16 mouse cellular contexts compared by ENCODE assay signal in genomic region chr2:6331324-6332137, GRCm38 (mm10). TPM values are rescaled to one million over a fixed set of nuclear protein-coding genes. Genes with fewer than 3 reads are reported as not detected.
DNase-seq lines count a peak whose midpoint lies in the region; ATAC-seq and TF ChIP-seq lines count a peak whose summit lies in the region.
"Had no signal": no experiment of that assay in that cellular context is flagged by ENCODE, and none has a peak within 500 bp of the region (broad histone marks: within the 10 kb centered on the region; RNA-seq: fewer than 3 reads in every experiment).

No protein-coding gene starts in this region.

- no peak overlapping the region for H3K4me3 ChIP-seq in MEL (ENCODE audit: control insufficient read depth in 1 of 2, insufficient read depth in 1 of 2, low read depth in 2 of 2, low read length in 2 of 2)
- H3K4me3 ChIP-seq in intestine, embryonic 14.5 days (ENCODE audit: low read depth, low read length) = no peak overlapping the region
- H3K4me3 ChIP-seq: megakaryocyte, embryonic 14.5 days; neural tube, embryonic 12.5 days had no signal

- WGBS in intestine, embryonic 14.5 days = 18% methylated on average over 7 of the region's 7 CpGs

- peaks cover 3 to 65% of the 10 kb centered on the region in 2 experiments for H3K36me3 ChIP-seq in MEL (ENCODE audit: control insufficient read depth in 1 of 2, insufficient read depth in 2 of 2, low read length in 2 of 2)
- no peaks in the 10 kb centered on the region for H3K36me3 ChIP-seq in intestine, embryonic 14.5 days (ENCODE audit: control insufficient read depth, insufficient read depth, low read length)
- H3K36me3 ChIP-seq: neural tube, embryonic 12.5 days had no signal

- no peaks in the 10 kb centered on the region for H3K27me3 ChIP-seq in MEL (ENCODE audit: control insufficient read depth in 1 of 2, insufficient read depth in 2 of 2, low read length in 2 of 2)
- H3K27me3 ChIP-seq in intestine, embryonic 14.5 days (replicated peaks; ENCODE audit: control insufficient read depth, insufficient read depth, low read length) = no peaks in the 10 kb centered on the region
- H3K27me3 ChIP-seq: megakaryocyte, embryonic 14.5 days; neural tube, embryonic 12.5 days; Patski had no signal

- no peaks in the 10 kb centered on the region for H3K9me3 ChIP-seq in MEL (replicated peaks; ENCODE audit: insufficient read depth, low read length)
- H3K9me3 ChIP-seq in intestine, embryonic 14.5 days (ENCODE audit: control insufficient read depth, low read length) = no peaks in the 10 kb centered on the region
- H3K9me3 ChIP-seq: megakaryocyte, embryonic 14.5 days; neural tube, embryonic 12.5 days had no signal

- peak; percentile 56 for ATAC-seq in intestine, embryonic 14.5 days (replicated peaks; ENCODE audit: low FRiP score, low TSS enrichment, low read depth)
- ATAC-seq in megakaryocyte progenitor cell, adult 5-6 weeks (replicated peaks; ENCODE audit: poor library complexity) = peak; percentile 73
- ATAC-seq: Patski had no signal

- peaks cover 51 to 57% of the 10 kb centered on the region in 2 experiments for H3K4me1 ChIP-seq in MEL (ENCODE audit: control insufficient read depth in 1 of 2, insufficient read depth in 2 of 2, low read length in 2 of 2)
- H3K4me1 ChIP-seq in intestine, embryonic 14.5 days (replicated peaks; ENCODE audit: control insufficient read depth, insufficient read depth, low read length) = peaks cover 22% of the 10 kb centered on the region

- peak; percentile 25 for DNase-seq in kidney, adult 9 months
- no peak for DNase-seq in kidney, postnatal 36 days
- DNase-seq in MEL (ENCODE audit: low read depth, low spot score) = peak; percentile 58
- DNase-seq in intestine, embryonic 14.5 days (ENCODE audit: low spot score) = no peak
- DNase-seq in thymus, postnatal 14 days = no peak
- DNase-seq in adrenal gland, adult 2 months = no peak
- DNase-seq in cerebellum, postnatal 10 days = no peak
- DNase-seq: adrenal gland, postnatal 36 days; cerebellum, adult 2 months; layer of hippocampus, adult 9-11 months; left cerebral cortex, postnatal 4 days; right cerebral cortex, postnatal 4 days had no signal

- no peak for TF ChIP-seq RAD21 in MEL (IDR thresholded peaks at IDR 0.05; ENCODE audit: low read depth, low read length)

- peak; percentile 83 to 93 for TF ChIP-seq EP300 in MEL (IDR thresholded peaks at IDR 0.05; ENCODE audit: low read depth in 1 of 2, low read length in 2 of 2)

- peaks cover 59% of the 10 kb centered on the region for H3K79me2 ChIP-seq in MEL (ENCODE audit: control insufficient read depth, insufficient read depth, low read length, poor library complexity)

- TF ChIP-seq POLR2A in MEL (IDR thresholded peaks at IDR 0.05; ENCODE audit: control insufficient read depth in 1 of 2, insufficient read depth in 1 of 2, low read depth in 1 of 2, low read length in 2 of 2, poor library complexity in 1 of 2) = no peak

- H3K9ac ChIP-seq in MEL (ENCODE audit: control insufficient read depth, low read depth, low read length, poor library complexity, severe bottlenecking) = 0 out of 2 replicates have a peak overlapping the region, but pooled peaks have one; percentile 20
- H3K9ac ChIP-seq in intestine, embryonic 14.5 days (ENCODE audit: low read length) = no peak overlapping the region
- H3K9ac ChIP-seq: neural tube, embryonic 12.5 days had no signal

- peak overlapping the region; percentile 78 for H3K27ac ChIP-seq in MEL (ENCODE audit: control insufficient read depth, low read depth, low read length)
- peak overlapping the region; percentile 12; the same call in 1 of the 2 replicates for H3K27ac ChIP-seq in intestine, embryonic 14.5 days (ENCODE audit: low read depth)
- H3K27ac ChIP-seq: neural tube, embryonic 12.5 days had no signal

- TF ChIP-seq CTCF in MEL (IDR thresholded peaks at IDR 0.05 in 2 of 3, conservative IDR thresholded peaks at IDR 0.05 in 1 of 3; ENCODE audit: control insufficient read depth in 1 of 3, insufficient read depth in 1 of 3, low read depth in 2 of 3, low read length in 3 of 3, poor library complexity in 1 of 3, severe bottlenecking in 1 of 3) = no peak

- no peak overlapping the region for H3K4me2 ChIP-seq in intestine, embryonic 14.5 days (ENCODE audit: low read length)
- H3K4me2 ChIP-seq: neural tube, embryonic 12.5 days had no signal

TF ChIP-seq in MEL, 35 proteins besides CTCF, POLR2A, EP300 and RAD21:
- TF ChIP-seq ZNF384 (IDR thresholded peaks at IDR 0.05; ENCODE audit: low read depth, low read length) (no peak), SMC3 (IDR thresholded peaks at IDR 0.05; ENCODE audit: low read depth, low read length) (no peak), NRF1 (IDR thresholded peaks at IDR 0.05; ENCODE audit: insufficient read depth, low read depth, low read length, poor library complexity, severe bottlenecking) (no peak), GABPA (IDR thresholded peaks at IDR 0.05; ENCODE audit: low read depth, low read length) (no peak), E2F4 (IDR thresholded peaks at IDR 0.05; ENCODE audit: borderline replicate concordance, low read depth, low read length) (no peak), JUND (IDR thresholded peaks at IDR 0.05; ENCODE audit: low read depth, low read length) (no peak), ZMIZ1 (IDR thresholded peaks at IDR 0.05; ENCODE audit: low read depth, low read length) (no peak), KAT2A (conservative IDR thresholded peaks at IDR 0.05; ENCODE audit: low read depth, low read length) (peak; percentile 40; the same call in 1 of the 2 replicates), MEF2A (IDR thresholded peaks at IDR 0.05; ENCODE audit: extremely low read depth, insufficient replicate concordance, low read depth, low read length, poor library complexity, severe bottlenecking) (no peak), MAX (IDR thresholded peaks at IDR 0.05; ENCODE audit: low read length) (no peak), MAFK (IDR thresholded peaks at IDR 0.05; ENCODE audit: borderline replicate concordance, low read depth, low read length) (no peak), POLR2AphosphoS5 (IDR thresholded peaks at IDR 0.05; ENCODE audit: borderline replicate concordance, low read depth, low read length) (no peak), MXI1 (IDR thresholded peaks at IDR 0.05; ENCODE audit: low read depth, low read length) (no peak), MYC (IDR thresholded peaks at IDR 0.05; ENCODE audit: low read depth, low read length) (no peak), ETS1 (IDR thresholded peaks at IDR 0.05; ENCODE audit: low read depth, low read length) (peak; percentile 80), ZC3H11A (IDR thresholded peaks at IDR 0.05; ENCODE audit: low read depth, low read length) (no peak), BHLHE40 (IDR thresholded peaks at IDR 0.05; ENCODE audit: borderline replicate concordance, low read depth, low read length) (no peak), ELF1 (IDR thresholded peaks at IDR 0.05; ENCODE audit: low read depth, low read length) (no peak), HCFC1 (IDR thresholded peaks at IDR 0.05; ENCODE audit: low read depth, low read length) (0 out of 2 replicates have a peak, but pooled peaks have one; percentile 31), TBP (IDR thresholded peaks at IDR 0.05; ENCODE audit: low read depth, low read length) (no peak), CHD1 (IDR thresholded peaks at IDR 0.05; ENCODE audit: low read depth, low read length) (no peak), USF1 (IDR thresholded peaks at IDR 0.05; ENCODE audit: low read depth, low read length) (no peak), ZKSCAN1 (IDR thresholded peaks at IDR 0.05; ENCODE audit: low read depth, low read length) (no peak), UBTF (IDR thresholded peaks at IDR 0.05; ENCODE audit: borderline replicate concordance, insufficient read depth, low read depth, low read length) (no peak), TCF12 (IDR thresholded peaks at IDR 0.05; ENCODE audit: low read depth, low read length) (peak; percentile 91), CHD2 (IDR thresholded peaks at IDR 0.05; ENCODE audit: low read length) (no peak), MAZ (IDR thresholded peaks at IDR 0.05; ENCODE audit: low read depth, low read length) (no peak), RCOR1 (IDR thresholded peaks at IDR 0.05; ENCODE audit: low read depth, low read length) (peak; percentile 56; the same call in 1 of the 2 replicates), SIN3A (IDR thresholded peaks at IDR 0.05; ENCODE audit: low read length) (peak; percentile 22; the same call in 1 of the 2 replicates), GATA1 (IDR thresholded peaks at IDR 0.05; ENCODE audit: low read depth, low read length) (peak; percentile 94), USF2 (IDR thresholded peaks at IDR 0.05; ENCODE audit: borderline replicate concordance in 1 of 2, insufficient read depth in 1 of 2, low read depth in 1 of 2, low read length in 2 of 2) (no peak), NELFE (IDR thresholded peaks at IDR 0.05; ENCODE audit: low read depth, low read length) (no peak), TAL1 (IDR thresholded peaks at IDR 0.05; ENCODE audit: low read length) (peak; percentile 45), POLR2AphosphoS2 (IDR thresholded peaks at IDR 0.05; ENCODE audit: low read length) (no peak), MYB (IDR thresholded peaks at IDR 0.05; ENCODE audit: low read depth, low read length) (no peak)

RNA-seq across cellular contexts. Expression of gene Usp6nl, which starts 9.1 kb away (rescaled TPM):
- total RNA-seq in MEL (2012; rRNA removed) = 8.9 and 11.2 TPM in 2 replicates
- 10 to 100 TPM; 24.8 to 67.1 TPM for polyA plus RNA-seq in MEL (2012; ENCODE audit: insufficient read depth in 1 of 2, insufficient read length in 2 of 2, low read depth in 1 of 2, low replicate concordance in 2 of 2, missing spikeins in 1 of 2)
- polyA plus RNA-seq in intestine, embryonic 14.5 days (2014; fragmentation: Nextera tagmentation; extraction: Ambion mirVana) = 14.1 and 14.4 TPM in 2 replicates
- 13.3 and 19.2 TPM in 2 replicates for total RNA-seq in megakaryocyte progenitor cell, adult 5-6 weeks (2015)
- 7.0 and 8.8 TPM in 2 replicates for total RNA-seq in megakaryocyte progenitor cell, adult 5-6 weeks (2017)
- 10 to 100 TPM; 35.9 to 42.0 TPM for total RNA-seq in adrenal gland, adult 2 months (2021)
- polyA plus RNA-seq in adrenal gland, adult 2 months (2012; rRNA removed) = 3.3 and 5.9 TPM in 2 replicates

Comparison
In these comparisons a context has a peak if more than half of its experiments do, and no peak if none do; other contexts are left out.
1. DNase-seq: peak in kidney, adult 9 months (single experiment) and MEL (single experiment); none in kidney, postnatal 36 days (0 of 2), intestine, embryonic 14.5 days (single experiment), thymus, postnatal 14 days (single experiment), adrenal gland, adult 2 months (single experiment) and cerebellum, postnatal 10 days (0 of 2).